8 mouse cellular contexts compared by ENCODE assay signal in genomic region chr11:85139581-85140540, GRCm38 (mm10). TPM values are rescaled to one million over a fixed set of nuclear protein-coding genes. Genes with fewer than 3 reads are reported as not detected.
DNase-seq lines count a peak whose midpoint lies in the region; ATAC-seq lines count a peak whose summit lies in the region.

Usp32 (minus strand) TSS chr11:85140161.

- peak; percentile 98 for ATAC-seq in hindbrain, embryonic 11.5 days (ENCODE audit: low FRiP score)

- H3K9ac ChIP-seq in hindbrain, embryonic 11.5 days (ENCODE audit: low read depth, low read length), result peak within 1 kb of the TSS; percentile 83

- no peaks in the 10 kb centered on the region for H3K27me3 ChIP-seq in hindbrain, embryonic 11.5 days (ENCODE audit: control insufficient read depth, insufficient read depth, low read length)

- peak within 1 kb of the TSS; percentile 68 for H3K4me2 ChIP-seq in hindbrain, embryonic 11.5 days (replicated peaks; ENCODE audit: low read depth, low read length)

- peak; percentile 100 for DNase-seq in Muller cell, postnatal 12 days (ENCODE audit: inconsistent ontology term)
- DNase-seq in cerebellum, adult 9-11 months, result peak; percentile 98
- DNase-seq in frontal cortex, adult 2 months (ENCODE audit: extremely low spot score in 1 of 2, low spot score in 1 of 2), result peak; percentile 91 to 97
- peak; percentile 98 for DNase-seq in hindbrain, embryonic 11.5 days (ENCODE audit: low spot score)
- peak; percentile 95 to 97 for DNase-seq in layer of hippocampus, postnatal 14 days (ENCODE audit: low spot score in 2 of 2)
- DNase-seq in lung, postnatal 14 days, result peak; percentile 97
- DNase-seq in retina, adult 2 months (ENCODE audit: low read depth, low spot score), result peak; percentile 95
- DNase-seq in thymus, postnatal 36 days, result peak; percentile 95 to 98

- no peaks in the 10 kb centered on the region for H3K4me1 ChIP-seq in hindbrain, embryonic 11.5 days (replicated peaks; ENCODE audit: control insufficient read depth, insufficient read depth, low read length)

- H3K36me3 ChIP-seq in hindbrain, embryonic 11.5 days (ENCODE audit: control insufficient read depth, insufficient read depth, low read length), result no peaks in the 10 kb centered on the region

- H3K9me3 ChIP-seq in hindbrain, embryonic 11.5 days (ENCODE audit: control insufficient read depth, low read length), result no peaks in the 10 kb centered on the region

- H3K27ac ChIP-seq in hindbrain, embryonic 11.5 days (ENCODE audit: low read depth, low read length), result peak within 1 kb of the TSS; percentile 88

- peak within 1 kb of the TSS; percentile 91 for H3K4me3 ChIP-seq in hindbrain, embryonic 11.5 days (ENCODE audit: low read depth, low read length)

- WGBS in hindbrain, embryonic 11.5 days, result 1% methylated on average over 54 of the region's 94 CpGs

RNA-seq across cellular contexts. Expression of gene Usp32, which starts in this region (rescaled TPM):
- 43.3 and 45.9 TPM in 2 replicates for polyA plus RNA-seq in frontal cortex, adult 2 months (2012; rRNA removed)
- polyA plus RNA-seq in hindbrain, embryonic 11.5 days (2014; fragmentation: Nextera tagmentation; extraction: Ambion mirVana), result 9.4 and 13.2 TPM in 2 replicates
- total RNA-seq in layer of hippocampus, postnatal 14 days (2021), result 10 to 100 TPM; 76.2 to 86.3 TPM

Comparison
In these comparisons a context has a peak if more than half of its experiments do, and no peak if none do; other contexts are left out.
1. Peak in every context shown above with its lines: DNase-seq, ATAC-seq, H3K4me3 ChIP-seq and H3K27ac ChIP-seq.